ENCODE assay signal across 16 mouse cellular contexts in genomic region chr19:9936579-9936978, GRCm38 (mm10). TPM values are rescaled to one million over a fixed set of nuclear protein-coding genes. Genes with fewer than 3 reads are reported as not detected.
A peak's percentile ranks its signal among the peaks of the same experiment; 100 is the strongest.
DNase-seq lines count a peak whose midpoint lies in the region; ATAC-seq and TF ChIP-seq lines count a peak whose summit lies in the region.
"Had no signal": no experiment of that assay in that cellular context is flagged by ENCODE, and none has a peak within 500 bp of the region (broad histone marks: within the 10 kb centered on the region; RNA-seq: fewer than 3 reads in every experiment).

No protein-coding gene starts in this region.

- intact Hi-C loops in left cerebral cortex, adult 2 months (cut with DNase I) = no loop called here

- no peaks in the 10 kb centered on the region for H3K36me3 ChIP-seq in liver, embryonic 15.5 days (replicated peaks)
- no peaks in the 10 kb centered on the region for H3K36me3 ChIP-seq in liver, embryonic 11.5 days (ENCODE audit: control insufficient read depth, insufficient read depth, low read length)
- peaks cover 0 to 14% of the 10 kb centered on the region in 2 experiments; a peak in 2 of 4 replicates for H3K36me3 ChIP-seq in MEL (ENCODE audit: control insufficient read depth in 1 of 2, insufficient read depth in 2 of 2, low read length in 2 of 2)
- H3K36me3 ChIP-seq: midbrain, embryonic 10.5 days had no signal

- H3K27ac ChIP-seq in liver, embryonic 15.5 days (replicated peaks) = peak overlapping the region; percentile 26; the same call in 1 of the 2 replicates
- no peak overlapping the region for H3K27ac ChIP-seq in liver, embryonic 11.5 days (ENCODE audit: low read depth, low read length)
- H3K27ac ChIP-seq in MEL (ENCODE audit: control insufficient read depth, low read depth, low read length) = no peak overlapping the region
- H3K27ac ChIP-seq in left cerebral cortex, adult 2 months = no peak overlapping the region
- H3K27ac ChIP-seq: midbrain, embryonic 10.5 days had no signal

- no peaks in the 10 kb centered on the region for H3K27me3 ChIP-seq in liver, embryonic 15.5 days
- H3K27me3 ChIP-seq in liver, embryonic 11.5 days (replicated peaks; ENCODE audit: control insufficient read depth, insufficient read depth, low read length) = no peaks in the 10 kb centered on the region
- no peaks in the 10 kb centered on the region for H3K27me3 ChIP-seq in MEL (ENCODE audit: control insufficient read depth in 1 of 2, insufficient read depth in 2 of 2, low read length in 2 of 2)
- H3K27me3 ChIP-seq: Patski had no signal

- DNase-seq in liver, embryonic 11.5 days (ENCODE audit: low spot score) = no peak
- DNase-seq in MEL (ENCODE audit: low read depth, low spot score) = peak; percentile 65
- DNase-seq in spleen, adult 18-20 months = peak; percentile 44 to 57
- DNase-seq in ovary, postnatal 36 days (ENCODE audit: low spot score) = no peak
- no peak for DNase-seq in left cerebral cortex, adult 8-10 months (ENCODE audit: low spot score in 2 of 2)
- no peak for DNase-seq in left cerebral cortex, adult 2 months (ENCODE audit: extremely low spot score in 1 of 2, low spot score in 2 of 2)
- DNase-seq: cerebellum, adult 9-10 months; heart, postnatal 10 days; kidney, adult 8-10 months; lung, embryonic 14.5 days; right cerebral cortex, postnatal 25 days had no signal

- no peak for ATAC-seq in liver, embryonic 15.5 days (ENCODE audit: insufficient read depth)
- no peak for ATAC-seq in liver, embryonic 11.5 days (replicated peaks; ENCODE audit: low FRiP score)
- ATAC-seq in hematopoietic stem cell, adult 5-6 weeks (replicated peaks in 1 of 2; ENCODE audit: insufficient read depth in 1 of 2, low FRiP score in 2 of 2, low TSS enrichment in 1 of 2, low read depth in 1 of 2, poor library complexity in 2 of 2, severe bottlenecking in 2 of 2) = peak; percentile 40 to 62; a peak in 2 of 4 replicates
- ATAC-seq: forebrain, embryonic 14.5 days; Patski had no signal

- WGBS in liver, embryonic 15.5 days (ENCODE audit: insufficient replicate concordance) = 44% methylated on average over 5 of the region's 5 CpGs
- 52% methylated on average over 5 of the region's 5 CpGs for WGBS in liver, embryonic 11.5 days

- H3K79me2 ChIP-seq in MEL (ENCODE audit: control insufficient read depth, insufficient read depth, low read length, poor library complexity) = no peaks in the 10 kb centered on the region

- no peak; a peak in 1 of 4 replicates for TF ChIP-seq EP300 in MEL (IDR thresholded peaks at IDR 0.05; ENCODE audit: low read depth in 1 of 2, low read length in 2 of 2)

- H3K9me3 ChIP-seq in liver, embryonic 15.5 days (replicated peaks) = no peaks in the 10 kb centered on the region
- H3K9me3 ChIP-seq in liver, embryonic 11.5 days (ENCODE audit: control insufficient read depth, low read length) = no peaks in the 10 kb centered on the region
- no peaks in the 10 kb centered on the region for H3K9me3 ChIP-seq in MEL (replicated peaks; ENCODE audit: insufficient read depth, low read length)
- H3K9me3 ChIP-seq: midbrain, embryonic 10.5 days had no signal

- no peak overlapping the region for H3K4me2 ChIP-seq in liver, embryonic 15.5 days
- no peak overlapping the region for H3K4me2 ChIP-seq in liver, embryonic 11.5 days
- H3K4me2 ChIP-seq: lung, embryonic 14.5 days had no signal

- H3K9ac ChIP-seq in liver, embryonic 15.5 days = no peak overlapping the region
- H3K9ac ChIP-seq in liver, embryonic 11.5 days (ENCODE audit: low read depth, low read length) = no peak overlapping the region
- H3K9ac ChIP-seq in MEL (ENCODE audit: control insufficient read depth, low read depth, low read length, poor library complexity, severe bottlenecking) = peak overlapping the region; percentile 29; the same call in 1 of the 2 replicates
- H3K9ac ChIP-seq: lung, embryonic 14.5 days had no signal

- TF ChIP-seq RAD21 in MEL (IDR thresholded peaks at IDR 0.05; ENCODE audit: low read depth, low read length) = no peak

- no peak for TF ChIP-seq CTCF in MEL (IDR thresholded peaks at IDR 0.05 in 2 of 3, conservative IDR thresholded peaks at IDR 0.05 in 1 of 3; ENCODE audit: control insufficient read depth in 1 of 3, insufficient read depth in 1 of 3, low read depth in 2 of 3, low read length in 3 of 3, poor library complexity in 1 of 3, severe bottlenecking in 1 of 3)
- TF ChIP-seq CTCF in left cerebral cortex, adult 2 months (IDR thresholded peaks at IDR 0.05) = no peak

- peaks cover 29% of the 10 kb centered on the region for H3K4me1 ChIP-seq in liver, embryonic 15.5 days (replicated peaks)
- peaks cover 15% of the 10 kb centered on the region for H3K4me1 ChIP-seq in liver, embryonic 11.5 days (replicated peaks; ENCODE audit: control insufficient read depth, insufficient read depth, low read length)
- peaks cover 10 to 23% of the 10 kb centered on the region in 2 experiments for H3K4me1 ChIP-seq in MEL (ENCODE audit: control insufficient read depth in 1 of 2, insufficient read depth in 2 of 2, low read length in 2 of 2)

- TF ChIP-seq POLR2A in MEL (IDR thresholded peaks at IDR 0.05; ENCODE audit: control insufficient read depth in 1 of 2, insufficient read depth in 1 of 2, low read depth in 1 of 2, low read length in 2 of 2, poor library complexity in 1 of 2) = no peak

- no peak overlapping the region for H3K4me3 ChIP-seq in liver, embryonic 15.5 days (replicated peaks)
- H3K4me3 ChIP-seq in liver, embryonic 11.5 days (ENCODE audit: low read depth, low read length) = no peak overlapping the region
- H3K4me3 ChIP-seq in MEL (ENCODE audit: control insufficient read depth in 1 of 2, insufficient read depth in 1 of 2, low read depth in 2 of 2, low read length in 2 of 2) = no peak overlapping the region
- no peak overlapping the region for H3K4me3 ChIP-seq in left cerebral cortex, adult 2 months
- H3K4me3 ChIP-seq: midbrain, embryonic 10.5 days had no signal

TF ChIP-seq in MEL, 35 proteins besides CTCF, POLR2A, EP300 and RAD21:
- TF ChIP-seq ELF1 (IDR thresholded peaks at IDR 0.05; ENCODE audit: low read depth, low read length) = no peak
- peak; percentile 71; the same call in 1 of the 2 replicates for TF ChIP-seq BHLHE40 (IDR thresholded peaks at IDR 0.05; ENCODE audit: borderline replicate concordance, low read depth, low read length)
- TF ChIP-seq MXI1 (IDR thresholded peaks at IDR 0.05; ENCODE audit: low read depth, low read length) = peak; percentile 55
- TF ChIP-seq MAFK (IDR thresholded peaks at IDR 0.05; ENCODE audit: borderline replicate concordance, low read depth, low read length) = no peak
- 0 out of 2 replicates have a peak, but pooled peaks have one; percentile 23 for TF ChIP-seq SIN3A (IDR thresholded peaks at IDR 0.05; ENCODE audit: low read length)
- no peak for TF ChIP-seq KAT2A (conservative IDR thresholded peaks at IDR 0.05; ENCODE audit: low read depth, low read length)
- TF ChIP-seq USF1 (IDR thresholded peaks at IDR 0.05; ENCODE audit: low read depth, low read length) = peak; percentile 59; the same call in 1 of the 2 replicates
- TF ChIP-seq ZKSCAN1 (IDR thresholded peaks at IDR 0.05; ENCODE audit: low read depth, low read length) = no peak

RNA-seq across cellular contexts. Expression of gene Incenp, which starts 37.2 kb away (rescaled TPM):
- 95.5 and 107 TPM in 2 replicates for polyA plus RNA-seq in liver, embryonic 15.5 days (2015; fragmentation: Nextera tagmentation; extraction: Ambion mirVana)
- 116 and 118 TPM in 2 replicates for polyA plus RNA-seq in liver, embryonic 11.5 days (2014; fragmentation: Nextera tagmentation; extraction: Ambion mirVana)
- total RNA-seq in MEL (2012; rRNA removed) = 91.0 and 103 TPM in 2 replicates
- polyA plus RNA-seq in MEL (2012; ENCODE audit: insufficient read depth in 1 of 2, insufficient read length in 2 of 2, low read depth in 1 of 2, low replicate concordance in 2 of 2, missing spikeins in 1 of 2) = 100 to 1,000 TPM in 1 of 2 experiments, not detected in 1; 216 TPM
- total RNA-seq in hematopoietic stem cell, adult 5-6 weeks (2017) = 70.4 and 76.6 TPM in 2 replicates
- 10 to 100 TPM; 24.6 to 30.7 (median 27.3) TPM for total RNA-seq in left cerebral cortex, adult 8-10 months (2022)
- total RNA-seq in left cerebral cortex, adult 2 months (2021) = 10 to 100 TPM; 28.1 to 28.3 TPM

RNA-seq across cellular contexts. Expression of gene Fth1, which starts 43.8 kb away (rescaled TPM):
- 3,441 and 3,837 TPM in 2 replicates for polyA plus RNA-seq in liver, embryonic 15.5 days (2015; fragmentation: Nextera tagmentation; extraction: Ambion mirVana)
- polyA plus RNA-seq in liver, embryonic 11.5 days (2014; fragmentation: Nextera tagmentation; extraction: Ambion mirVana) = 3,796 and 3,887 TPM in 2 replicates
- 444 and 518 TPM in 2 replicates for total RNA-seq in MEL (2012; rRNA removed)
- polyA plus RNA-seq in MEL (2012; ENCODE audit: insufficient read depth in 1 of 2, insufficient read length in 2 of 2, low read depth in 1 of 2, low replicate concordance in 2 of 2, missing spikeins in 1 of 2) = 1,000 to 10,000 TPM; 2,118 to 2,175 TPM
- 535 and 658 TPM in 2 replicates for total RNA-seq in hematopoietic stem cell, adult 5-6 weeks (2017)
- 1,000 to 10,000 TPM; 2,793 to 3,196 (median 2,896) TPM for total RNA-seq in left cerebral cortex, adult 8-10 months (2022)
- total RNA-seq in left cerebral cortex, adult 2 months (2021) = 1,000 to 10,000 TPM; 2,213 to 2,341 TPM

Comparison
In these comparisons a context has a peak if more than half of its experiments do, and no peak if none do; other contexts are left out.
1. ATAC-seq: peak in hematopoietic stem cell, adult 5-6 weeks (2 of 2); none in liver, embryonic 15.5 days (single experiment) and liver, embryonic 11.5 days (single experiment).
2. DNase-seq: peak in MEL (single experiment) and spleen, adult 18-20 months (2 of 2); none in liver, embryonic 11.5 days (single experiment), ovary, postnatal 36 days (single experiment), left cerebral cortex, adult 8-10 months (0 of 2) and left cerebral cortex, adult 2 months (0 of 2).